Mouse (Mus musculus): ENCODE measurements at regions not wholly inside any gene's neighbourhood (a gene's known extent, or its start where the extent isn't known, plus 50 kb on each side); places are given as distances from the start of the nearest gene placed in this dataset.

GRCm38 (mm10) chr11:19838932-19839331 is 85.2 kb upstream of the Spred2 start:
- intact Hi-C loops (cut with DNase I): no loop called here
- H3K9ac ChIP-seq (ENCODE audit: low read depth, low read length): no peak overlapping the region
- TF ChIP-seq CTCF (IDR thresholded peaks at IDR 0.05): no peak
- no peak for TF ChIP-seq POLR2A (IDR thresholded peaks at IDR 0.05; ENCODE audit: insufficient read depth, low read depth, low read length)
- no peak for TF ChIP-seq EP300 (IDR thresholded peaks at IDR 0.05; ENCODE audit: insufficient read depth, low read depth, low read length)
- H3K4me1 ChIP-seq (ENCODE audit: control insufficient read depth, insufficient read depth, low read length): no peaks in the 10 kb centered on the region
- no peaks in the 10 kb centered on the region for H3K36me3 ChIP-seq (ENCODE audit: control insufficient read depth, insufficient read depth, low read length)
- no peak for DNase-seq
- H3K4me3 ChIP-seq: no peak overlapping the region
- H3K79me2 ChIP-seq (replicated peaks; ENCODE audit: control insufficient read depth, insufficient read depth, low read length): no peaks in the 10 kb centered on the region
- no peak overlapping the region for H3K27ac ChIP-seq
- WGBS: 82% methylated on average over 5 of the region's 5 CpGs
- H3K27me3 ChIP-seq (ENCODE audit: control insufficient read depth, insufficient read depth, low read length): no peaks in the 10 kb centered on the region

DNA sequence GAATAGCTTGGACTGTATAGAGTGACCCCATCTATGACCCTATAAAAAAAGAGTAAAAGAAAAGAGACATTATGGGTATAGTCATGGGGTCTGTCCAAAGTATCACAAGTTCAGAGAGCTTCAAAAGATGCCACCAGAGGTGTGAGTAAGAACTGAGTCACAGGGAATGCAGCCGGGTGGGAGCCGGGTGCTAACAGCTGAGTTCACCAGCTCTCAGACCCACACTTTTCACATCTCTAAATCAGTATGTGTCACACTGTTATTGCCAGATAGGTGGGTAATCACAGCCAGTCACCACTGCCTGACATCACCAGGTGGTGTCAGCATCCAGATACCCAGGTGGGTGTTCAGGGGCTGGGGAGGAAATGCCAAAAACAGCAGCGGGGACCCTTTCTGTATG is 81.1 kb upstream of the Spred2 start:
- Histone ChIP-seq H3K9ac (ENCODE audit: low read depth, low read length) (no peak overlapping the region), H3K36me3 (ENCODE audit: control insufficient read depth, insufficient read depth, low read length) (no peaks in the 10 kb centered on the region), H3K79me2 (replicated peaks; ENCODE audit: control insufficient read depth, insufficient read depth, low read length) (no peaks in the 10 kb centered on the region), H3K4me1 (ENCODE audit: control insufficient read depth, insufficient read depth, low read length) (no peaks in the 10 kb centered on the region), H3K4me3 (no peak overlapping the region), H3K27ac (no peak overlapping the region), H3K27me3 (ENCODE audit: control insufficient read depth, insufficient read depth, low read length) (no peaks in the 10 kb centered on the region)
- DNase-seq: no peak
- 78% methylated on average over 3 of the region's 3 CpGs for WGBS
- no peak for TF ChIP-seq CTCF (IDR thresholded peaks at IDR 0.05)
- no peak for TF ChIP-seq EP300 (IDR thresholded peaks at IDR 0.05; ENCODE audit: insufficient read depth, low read depth, low read length)
- TF ChIP-seq POLR2A (IDR thresholded peaks at IDR 0.05; ENCODE audit: insufficient read depth, low read depth, low read length): no peak
- intact Hi-C loops (cut with DNase I): no loop called here

- H3K36me3 ChIP-seq (ENCODE audit: control insufficient read depth, insufficient read depth, low read length): no peaks in the 10 kb centered on the region
- H3K27ac ChIP-seq: no peak overlapping the region
- H3K4me3 ChIP-seq: no peak overlapping the region
- WGBS: 92% methylated on average over 6 of the region's 6 CpGs
- H3K4me1 ChIP-seq (ENCODE audit: control insufficient read depth, insufficient read depth, low read length): no peaks in the 10 kb centered on the region
- no peak overlapping the region for H3K9ac ChIP-seq (ENCODE audit: low read depth, low read length)
- DNase-seq: no peak
- TF ChIP-seq EP300 (IDR thresholded peaks at IDR 0.05; ENCODE audit: insufficient read depth, low read depth, low read length): no peak
- no peak for TF ChIP-seq CTCF (IDR thresholded peaks at IDR 0.05)
- TF ChIP-seq POLR2A (IDR thresholded peaks at IDR 0.05; ENCODE audit: insufficient read depth, low read depth, low read length): no peak
- H3K79me2 ChIP-seq (replicated peaks; ENCODE audit: control insufficient read depth, insufficient read depth, low read length): no peaks in the 10 kb centered on the region
- no peaks in the 10 kb centered on the region for H3K27me3 ChIP-seq (ENCODE audit: control insufficient read depth, insufficient read depth, low read length)
- intact Hi-C loops (cut with DNase I): no loop called here
Measured at GRCm38 (mm10) chr11:19847910-19848309, 76.3 kb upstream of the Spred2 start.

DNA sequence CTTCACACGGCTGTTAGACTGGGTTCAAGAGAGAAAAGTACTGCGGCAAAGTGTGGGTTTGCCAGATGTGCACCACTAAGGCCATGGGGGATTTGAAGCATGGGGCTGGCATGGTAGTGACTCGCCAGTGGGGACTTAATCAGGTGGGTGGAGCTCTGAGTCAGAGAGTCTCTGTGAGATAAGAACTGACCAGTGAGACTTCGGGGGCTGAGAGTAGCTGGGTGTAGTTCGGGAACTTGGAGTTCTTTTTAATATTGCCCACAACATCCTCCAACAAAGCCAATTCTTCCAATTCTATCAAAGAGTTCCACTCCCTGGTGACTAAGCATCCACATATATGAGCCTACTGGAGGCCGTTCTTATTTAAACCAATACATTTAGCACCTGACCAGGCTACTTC is 75.8 kb upstream of the Spred2 start:
- TF ChIP-seq EP300 (IDR thresholded peaks at IDR 0.05; ENCODE audit: insufficient read depth, low read depth, low read length) (no peak), POLR2A (IDR thresholded peaks at IDR 0.05; ENCODE audit: insufficient read depth, low read depth, low read length) (no peak), CTCF (IDR thresholded peaks at IDR 0.05) (no peak)
- Histone ChIP-seq H3K4me1 (ENCODE audit: control insufficient read depth, insufficient read depth, low read length) (no peaks in the 10 kb centered on the region), H3K9ac (ENCODE audit: low read depth, low read length) (no peak overlapping the region), H3K4me3 (no peak overlapping the region), H3K27ac (no peak overlapping the region), H3K36me3 (ENCODE audit: control insufficient read depth, insufficient read depth, low read length) (no peaks in the 10 kb centered on the region), H3K27me3 (ENCODE audit: control insufficient read depth, insufficient read depth, low read length) (no peaks in the 10 kb centered on the region), H3K79me2 (replicated peaks; ENCODE audit: control insufficient read depth, insufficient read depth, low read length) (no peaks in the 10 kb centered on the region)
- no peak for DNase-seq
- intact Hi-C loops (cut with DNase I): no loop called here
- WGBS: 72% methylated on average over 6 of the region's 6 CpGs

GRCm38 (mm10) chr11:19849347-19849811 is 74.8 kb upstream of the Spred2 start:
- TF ChIP-seq POLR2A (IDR thresholded peaks at IDR 0.05; ENCODE audit: insufficient read depth, low read depth, low read length): no peak
- no peak for TF ChIP-seq EP300 (IDR thresholded peaks at IDR 0.05; ENCODE audit: insufficient read depth, low read depth, low read length)
- TF ChIP-seq CTCF (IDR thresholded peaks at IDR 0.05): no peak
- no peak for DNase-seq
- Histone ChIP-seq H3K36me3 (ENCODE audit: control insufficient read depth, insufficient read depth, low read length) (no peaks in the 10 kb centered on the region), H3K27ac (no peak overlapping the region), H3K4me3 (no peak overlapping the region), H3K4me1 (ENCODE audit: control insufficient read depth, insufficient read depth, low read length) (no peaks in the 10 kb centered on the region), H3K27me3 (ENCODE audit: control insufficient read depth, insufficient read depth, low read length) (no peaks in the 10 kb centered on the region), H3K9ac (ENCODE audit: low read depth, low read length) (no peak overlapping the region), H3K79me2 (replicated peaks; ENCODE audit: control insufficient read depth, insufficient read depth, low read length) (no peaks in the 10 kb centered on the region)
- WGBS: 63% methylated on average over 4 of the region's 4 CpGs
- intact Hi-C loops (cut with DNase I): no loop called here

- no peak for TF ChIP-seq POLR2A (IDR thresholded peaks at IDR 0.05; ENCODE audit: insufficient read depth, low read depth, low read length)
- no peak for TF ChIP-seq EP300 (IDR thresholded peaks at IDR 0.05; ENCODE audit: insufficient read depth, low read depth, low read length)
- TF ChIP-seq CTCF (IDR thresholded peaks at IDR 0.05): no peak
- intact Hi-C loops (cut with DNase I): no loop called here
- Histone ChIP-seq H3K9ac (ENCODE audit: low read depth, low read length) (no peak overlapping the region), H3K27ac (no peak overlapping the region), H3K4me1 (ENCODE audit: control insufficient read depth, insufficient read depth, low read length) (no peaks in the 10 kb centered on the region), H3K4me3 (no peak overlapping the region), H3K27me3 (ENCODE audit: control insufficient read depth, insufficient read depth, low read length) (no peaks in the 10 kb centered on the region), H3K79me2 (replicated peaks; ENCODE audit: control insufficient read depth, insufficient read depth, low read length) (no peaks in the 10 kb centered on the region), H3K36me3 (ENCODE audit: control insufficient read depth, insufficient read depth, low read length) (no peaks in the 10 kb centered on the region)
- no peak for DNase-seq
- whole genome bisulfite sequencing: 96% methylated on average over 3 of the region's 3 CpGs
Measured at GRCm38 (mm10) chr11:19849844-19850420, 74.2 kb upstream of the Spred2 start.
